Mouse (Mus musculus): ENCODE measurements around the gene Nxn.

Nxn gene

DNA sequence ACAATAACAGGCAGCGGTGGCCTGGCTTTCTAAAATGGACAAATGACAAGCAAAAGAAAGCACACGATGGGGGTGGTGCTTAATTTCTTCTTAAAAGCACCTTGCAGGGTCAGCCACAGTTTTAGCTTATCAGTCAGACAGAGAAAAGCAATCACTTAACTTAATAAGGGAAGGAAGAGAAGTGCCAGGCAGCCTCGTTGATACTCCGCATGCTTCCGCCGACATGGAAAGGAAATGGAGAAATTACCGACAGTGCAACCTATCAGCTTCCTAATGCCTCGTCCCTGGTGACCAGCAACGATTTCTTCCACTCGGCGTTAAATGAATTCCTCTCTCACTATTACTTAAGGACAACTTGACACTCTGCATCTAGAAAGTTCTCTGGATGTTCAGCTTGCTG, 70.9 kb downstream of the Nxn start:
- DNase-seq, result no peak

DNA sequence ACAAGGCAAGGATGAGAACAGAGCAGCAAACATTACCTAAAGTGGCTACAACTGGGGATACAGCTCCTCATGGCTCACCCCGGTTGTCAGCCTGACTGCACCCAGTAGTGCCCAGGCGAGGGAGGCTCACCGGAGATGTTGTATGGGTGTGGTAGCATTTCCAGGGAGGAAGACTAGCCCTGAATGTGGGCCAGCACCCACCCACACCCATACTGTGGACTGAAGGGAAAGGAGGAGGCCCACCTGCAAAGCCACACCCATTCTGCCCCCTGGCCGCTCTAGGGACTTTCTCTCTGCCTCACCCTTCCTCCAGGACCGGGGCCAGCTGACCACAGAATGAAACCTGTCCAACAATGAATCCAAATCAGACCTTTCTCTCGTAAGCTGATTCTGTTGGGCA, 72.3 kb downstream of the Nxn start:
- no peak for DNase-seq

DNA sequence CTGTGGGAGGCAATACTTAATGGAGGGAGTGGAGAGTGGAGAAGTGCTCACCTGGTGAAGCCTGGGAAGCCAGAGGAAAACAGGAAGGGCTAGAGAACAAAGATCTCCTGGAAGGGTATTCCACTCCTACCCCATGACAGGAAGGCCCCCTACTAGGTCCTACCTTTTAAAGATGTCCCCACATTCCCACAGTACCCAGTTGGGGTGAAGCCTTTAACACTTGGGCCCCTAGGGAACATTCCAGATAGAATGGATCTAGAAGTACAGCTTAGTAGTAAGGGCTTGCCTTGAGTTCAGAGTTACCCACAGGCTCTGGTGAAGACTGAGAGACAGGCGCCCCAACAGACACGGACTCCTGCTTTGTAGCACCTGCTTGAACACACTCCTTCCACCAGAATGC, 72.9 kb downstream of the Nxn start:
- no peak for DNase-seq

DNA sequence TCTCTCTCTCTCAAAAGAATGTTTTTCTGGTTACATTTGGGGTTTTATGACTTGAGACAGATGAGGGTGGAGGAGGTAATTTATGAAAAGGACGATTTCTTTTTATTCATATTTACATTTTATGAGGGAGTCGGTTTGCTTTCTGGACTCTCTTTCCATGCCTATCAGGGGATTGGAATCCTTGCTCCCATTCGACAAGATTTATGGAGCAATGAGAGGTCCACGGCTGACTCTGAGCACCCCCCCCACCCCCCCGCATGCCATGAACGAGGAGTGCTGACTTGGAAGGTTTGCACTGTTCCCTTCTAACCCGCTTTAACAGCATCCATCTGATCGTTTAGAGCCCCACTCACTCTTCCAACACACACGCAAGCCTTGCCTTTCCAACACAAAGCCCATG, 74.1 kb downstream of the Nxn start:
- no peak for DNase-seq

DNA sequence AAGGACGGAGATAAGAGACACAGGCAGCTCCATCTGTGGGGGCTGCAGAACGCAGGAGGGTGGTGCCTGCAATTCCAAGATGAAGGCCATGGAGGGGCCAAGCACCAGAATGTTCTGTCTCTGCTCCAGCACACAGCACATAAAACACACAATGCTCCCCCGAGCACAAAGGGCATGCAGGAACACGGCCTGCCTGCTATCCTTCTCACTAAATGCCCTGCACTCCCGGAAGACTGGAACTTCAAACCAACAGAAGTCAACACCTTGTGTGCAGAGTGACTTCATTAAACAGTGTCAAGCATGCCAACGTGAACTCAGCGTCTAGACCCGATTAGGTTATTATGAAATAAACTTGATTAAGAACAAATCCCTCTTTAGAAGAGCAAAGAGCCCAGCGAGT, 74.7 kb downstream of the Nxn start:
- no peak for DNase-seq

DNA sequence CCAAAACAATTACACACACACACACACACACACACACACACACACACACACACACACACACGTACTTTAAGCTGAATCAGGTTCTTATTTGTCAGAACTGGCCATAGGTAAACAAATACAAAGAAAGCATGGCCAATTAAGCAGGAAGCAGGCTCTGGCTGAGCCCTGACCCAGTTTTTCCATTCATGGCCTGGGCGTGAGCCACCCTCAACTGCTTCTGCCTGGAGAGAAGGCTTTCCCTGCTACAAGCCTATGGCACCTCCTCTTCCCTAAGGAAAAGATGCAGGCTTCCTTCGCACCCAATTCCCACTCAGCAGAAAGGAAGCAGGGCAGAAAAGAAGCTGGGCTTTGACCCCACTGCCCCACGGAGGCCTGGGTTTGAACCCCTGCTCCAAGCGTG, 76.0 kb downstream of the Nxn start:
- no peak for DNase-seq

DNA sequence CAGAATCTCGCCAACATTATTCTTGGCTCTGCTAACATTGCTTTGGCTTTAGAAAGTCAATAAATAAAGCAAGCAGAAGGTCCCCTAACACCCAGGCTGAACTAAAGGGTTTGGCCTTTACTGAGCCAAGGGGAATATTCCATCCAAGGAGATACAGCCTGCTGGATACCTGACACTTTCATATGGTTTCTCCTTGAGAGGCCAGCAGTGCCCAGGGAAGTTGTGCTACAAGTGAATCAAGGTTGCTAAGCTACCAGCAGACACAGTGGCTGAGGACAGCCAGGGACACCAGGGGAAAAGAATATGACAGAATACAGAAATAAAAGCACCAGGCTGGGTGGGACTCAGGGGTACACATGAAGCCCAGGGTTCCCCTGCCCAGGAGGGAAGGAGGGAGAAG, 76.9 kb downstream of the Nxn start:
- DNase-seq, result no peak

DNA sequence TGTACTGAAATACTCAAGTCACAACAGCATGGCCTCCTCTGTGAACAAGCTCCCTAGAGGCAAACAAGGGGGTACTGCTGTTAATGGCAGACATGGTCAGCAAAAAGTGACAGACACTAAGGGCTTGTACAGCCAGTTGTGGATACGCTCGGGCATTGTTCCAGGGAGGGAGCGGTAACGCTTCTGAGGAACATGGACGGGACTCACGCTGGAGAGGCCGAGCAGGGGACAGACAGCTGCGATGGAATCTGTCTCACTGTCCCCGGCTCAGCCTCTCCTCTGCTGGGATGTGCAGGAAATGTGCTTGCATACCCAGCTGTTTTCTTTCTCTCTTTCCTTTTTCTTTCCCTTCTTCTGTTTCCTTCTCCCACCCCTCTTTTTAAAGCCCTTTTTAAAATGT, 78.5 kb downstream of the Nxn start:
- DNase-seq, result no peak

DNA sequence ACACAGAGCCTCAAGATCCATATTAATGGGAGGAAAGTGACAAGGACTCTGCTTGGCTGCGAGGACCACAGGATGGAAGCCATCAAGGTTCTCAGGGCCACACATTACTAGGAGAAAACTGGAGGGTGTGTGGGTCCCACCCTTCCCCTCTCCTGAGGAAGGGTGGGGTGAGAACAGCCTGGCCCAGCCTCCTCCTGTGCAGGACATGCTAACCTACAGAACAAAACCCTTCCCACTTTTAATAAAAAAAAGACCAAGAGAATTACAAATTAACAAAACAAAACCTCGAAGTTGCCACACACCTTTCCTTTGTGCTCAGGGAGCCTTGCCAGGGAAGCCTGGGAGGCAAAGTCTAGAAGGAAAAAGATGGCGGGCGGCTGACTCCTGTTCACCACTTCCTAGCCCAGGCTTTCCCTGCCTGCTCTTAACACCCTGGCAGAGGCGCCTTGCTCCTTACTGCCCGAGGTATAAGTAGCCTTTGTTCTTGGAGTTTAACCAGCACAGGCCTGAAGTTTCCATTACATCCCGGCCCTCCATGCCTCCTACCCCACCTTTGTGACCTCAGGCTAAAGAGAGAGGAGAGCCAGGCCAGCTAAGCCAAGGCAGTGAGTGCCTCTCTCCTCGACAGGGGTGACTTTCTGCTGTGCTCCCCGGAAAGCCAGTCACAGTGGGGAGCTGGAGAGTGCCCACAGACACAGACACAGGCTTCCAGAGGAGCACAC, 79.1 kb downstream of the Nxn start:
- no peak for DNase-seq

DNA sequence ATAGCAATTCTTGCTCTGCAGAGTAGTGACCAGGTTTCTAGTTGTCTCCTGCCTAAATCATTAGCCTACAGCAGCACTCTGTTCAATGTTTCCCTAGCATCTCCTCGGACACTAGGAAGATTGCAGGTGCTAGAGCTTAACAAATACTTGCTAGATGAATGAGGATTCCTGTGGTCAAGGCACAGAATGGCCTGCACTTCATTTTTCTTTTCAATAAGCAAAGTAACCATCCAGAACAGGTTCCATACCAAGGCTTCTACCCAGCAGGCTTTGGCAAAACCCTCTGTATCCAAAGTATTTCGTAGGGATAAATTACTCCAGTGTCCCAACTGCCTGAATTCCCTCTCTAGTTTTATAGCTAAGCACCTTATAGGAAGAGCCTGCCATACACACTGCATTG, 81.0 kb downstream of the Nxn start:
- no peak for DNase-seq

DNA sequence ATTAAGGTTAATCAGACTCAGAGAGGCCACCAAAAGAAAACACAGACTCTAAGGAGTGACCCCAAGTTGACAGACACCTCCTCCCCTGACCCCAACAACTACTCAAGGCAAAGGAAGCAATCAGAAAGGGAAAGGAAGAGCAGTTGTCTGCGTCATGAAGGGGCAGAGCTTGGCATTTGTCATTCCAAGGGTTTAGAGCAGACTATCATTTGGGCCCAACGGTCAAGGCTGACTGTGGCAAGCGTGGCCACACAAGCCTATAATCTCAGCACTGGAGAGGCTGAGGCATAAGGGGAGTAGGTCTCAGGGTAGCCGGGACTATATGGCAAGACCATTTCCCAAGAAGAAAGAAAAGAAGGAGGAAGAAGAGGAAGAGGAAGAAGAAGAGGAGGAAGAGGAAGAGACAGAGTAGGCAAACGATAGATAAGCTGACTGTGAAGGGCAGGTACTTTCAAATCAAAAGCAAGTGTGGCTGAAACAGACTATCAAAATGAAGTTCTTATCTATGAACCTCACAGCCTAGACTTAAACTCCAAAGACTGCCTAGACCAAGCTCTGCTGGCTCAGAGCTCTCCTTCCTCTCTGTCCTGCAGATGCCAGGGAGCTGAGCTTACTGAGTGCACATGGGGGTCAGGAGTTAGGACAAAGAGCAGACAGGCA, 83.0 kb downstream of the Nxn start:
- no peak for DNase-seq

DNA sequence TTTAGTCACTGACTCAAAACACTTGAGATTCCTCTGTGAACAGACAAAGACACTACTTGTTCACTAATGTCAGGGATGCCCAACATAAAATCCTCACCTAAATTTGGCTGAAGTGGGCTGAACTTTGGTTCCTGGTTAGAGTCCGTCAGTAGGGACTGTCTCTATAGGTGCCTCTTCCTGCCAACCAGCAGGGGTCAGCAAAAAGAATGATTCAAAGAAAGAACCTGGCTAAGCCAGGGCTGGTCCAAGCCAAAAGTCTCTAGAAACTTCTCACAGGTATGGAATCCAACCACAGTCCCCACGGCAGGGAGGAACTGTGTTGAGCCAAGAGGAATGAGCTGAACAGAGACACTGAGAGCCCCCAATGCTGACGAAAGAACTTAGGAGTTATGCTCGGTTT, 84.2 kb downstream of the Nxn start:
- no peak for DNase-seq

DNA sequence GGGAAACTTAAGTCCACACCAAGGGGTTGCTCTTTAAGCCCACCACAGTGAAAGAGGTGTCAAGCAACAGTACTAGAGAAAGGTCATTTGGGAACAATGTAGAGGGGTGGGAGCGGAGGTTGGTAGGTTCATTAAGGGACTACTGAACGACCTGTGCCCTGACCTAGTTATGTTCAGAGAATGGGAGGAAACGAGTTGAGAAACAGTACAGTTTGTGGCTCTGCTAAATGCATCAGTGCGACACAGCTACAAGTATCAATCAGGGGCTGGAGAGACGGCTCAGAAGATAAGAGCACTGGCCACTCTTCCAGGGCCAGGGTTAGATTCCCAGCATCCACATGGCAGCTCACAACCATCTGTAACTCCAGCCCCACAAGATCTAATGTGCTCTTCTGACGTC, 84.8 kb downstream of the Nxn start:
- no peak for DNase-seq

DNA sequence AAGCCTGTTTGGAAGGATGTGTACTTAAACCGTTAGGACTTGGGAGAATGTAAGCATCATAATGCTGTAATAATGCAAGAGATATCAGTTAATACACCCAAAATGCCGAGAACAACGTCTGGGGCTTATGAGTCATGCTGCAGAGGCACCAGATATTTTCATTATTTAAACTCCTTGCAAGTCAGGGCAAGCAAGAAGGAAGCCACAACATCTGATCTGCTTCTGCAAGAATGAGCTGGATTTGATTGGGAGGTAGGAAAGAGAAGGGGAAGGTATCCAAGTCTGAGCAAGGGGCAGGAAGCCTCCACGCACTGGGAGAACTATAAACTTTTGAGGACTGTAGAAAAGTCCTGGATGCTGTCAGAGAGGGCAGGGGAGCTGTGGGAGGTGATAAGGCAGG, 86.1 kb downstream of the Nxn start:
- DNase-seq, result no peak

DNA sequence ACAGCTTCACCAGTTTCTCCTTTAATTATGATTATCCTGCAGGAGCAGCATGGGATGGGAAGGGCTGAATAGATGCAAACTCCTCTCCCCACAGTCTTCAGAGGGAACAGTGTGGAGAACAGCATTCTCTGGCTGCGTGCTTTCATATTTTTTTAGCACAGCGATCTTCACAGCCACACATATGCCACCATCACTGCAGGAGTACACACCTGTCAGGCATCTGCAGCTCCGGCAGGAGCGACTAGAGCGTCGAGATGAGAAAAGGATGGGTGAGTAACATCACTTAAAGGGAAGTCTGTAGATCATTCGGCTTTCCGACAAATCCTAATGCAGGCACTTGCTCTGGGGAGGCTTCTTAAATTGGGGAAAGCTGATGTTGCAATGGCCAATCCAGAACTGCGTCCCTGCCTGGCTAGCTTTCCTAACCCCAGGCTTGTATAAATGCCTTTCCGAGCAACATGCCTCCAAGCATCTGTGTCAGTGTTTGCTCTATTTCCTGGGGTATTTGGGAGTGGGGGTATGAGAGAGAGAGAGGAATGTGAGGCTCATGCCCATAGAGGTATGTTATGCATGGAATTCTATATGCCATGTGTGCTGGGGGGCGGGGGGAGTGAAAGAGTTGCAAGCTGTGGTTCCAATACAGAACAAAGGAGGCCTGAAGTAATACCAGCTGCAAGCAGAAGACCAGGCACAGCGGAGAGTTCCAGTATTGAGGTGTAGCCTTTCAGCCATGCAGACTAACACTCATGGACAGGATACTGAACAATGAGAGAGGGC, 87.5 kb downstream of the Nxn start:
- no peak for DNase-seq

DNA sequence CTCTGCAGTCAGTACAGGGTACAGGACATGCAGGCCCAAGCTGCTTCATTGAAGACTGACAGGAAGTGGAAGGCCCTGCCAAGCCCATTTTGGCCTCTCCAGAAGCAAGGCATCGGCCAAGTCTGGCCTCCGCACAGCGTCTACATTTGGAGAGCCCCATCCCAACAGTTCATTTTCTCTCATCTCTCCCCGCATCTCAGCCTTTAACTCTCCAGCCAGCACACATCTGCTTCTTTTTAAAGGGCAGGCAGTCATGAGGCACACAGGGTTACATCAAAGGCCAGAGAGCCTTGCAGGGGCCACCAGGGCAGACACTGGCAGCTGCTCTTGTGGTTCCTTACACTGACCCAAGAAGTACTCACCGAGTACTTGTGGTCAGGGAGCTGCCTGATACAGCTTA, 89.1 kb downstream of the Nxn start:
- DNase-seq, result no peak

DNA sequence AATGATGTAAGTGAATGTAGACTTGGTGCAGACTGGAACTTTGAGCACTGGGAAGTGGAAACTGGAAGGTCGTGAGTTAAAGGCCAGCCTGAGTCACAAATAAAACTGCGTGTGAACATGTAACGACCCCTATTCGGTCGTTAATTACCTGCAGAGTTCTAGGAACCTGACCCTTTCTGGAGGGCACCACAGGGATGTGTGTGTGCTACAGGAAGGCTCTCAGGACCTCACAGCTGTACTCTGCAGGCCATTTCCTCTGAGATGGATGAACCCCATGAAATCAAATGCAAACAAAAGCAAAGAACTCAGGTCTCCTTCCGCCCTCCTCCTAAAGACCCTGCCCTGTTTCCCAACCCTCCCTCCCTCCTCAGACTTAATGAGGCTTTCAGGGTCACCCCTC, 89.9 kb downstream of the Nxn start:
- DNase-seq, result no peak

DNA sequence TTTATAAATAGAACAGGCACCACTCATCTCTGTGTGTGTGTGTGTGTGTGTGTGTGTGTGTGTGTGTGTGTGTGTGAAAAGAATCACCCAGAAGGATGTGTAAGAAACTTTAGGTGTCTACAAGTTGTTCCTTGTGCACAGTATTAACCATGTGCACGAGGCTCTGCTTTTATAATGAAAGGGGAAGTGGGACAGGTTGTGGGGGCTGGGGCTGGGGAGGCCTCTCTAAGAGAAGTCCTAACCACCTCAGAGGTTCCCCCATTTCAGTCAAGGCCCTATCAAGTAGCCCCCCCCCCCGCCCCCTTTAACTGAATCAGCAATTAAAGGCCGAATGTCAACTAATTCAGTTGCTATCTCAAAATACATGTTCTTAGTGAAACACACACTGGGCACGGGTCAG, 92.2 kb downstream of the Nxn start:
- DNase-seq, result no peak

DNA sequence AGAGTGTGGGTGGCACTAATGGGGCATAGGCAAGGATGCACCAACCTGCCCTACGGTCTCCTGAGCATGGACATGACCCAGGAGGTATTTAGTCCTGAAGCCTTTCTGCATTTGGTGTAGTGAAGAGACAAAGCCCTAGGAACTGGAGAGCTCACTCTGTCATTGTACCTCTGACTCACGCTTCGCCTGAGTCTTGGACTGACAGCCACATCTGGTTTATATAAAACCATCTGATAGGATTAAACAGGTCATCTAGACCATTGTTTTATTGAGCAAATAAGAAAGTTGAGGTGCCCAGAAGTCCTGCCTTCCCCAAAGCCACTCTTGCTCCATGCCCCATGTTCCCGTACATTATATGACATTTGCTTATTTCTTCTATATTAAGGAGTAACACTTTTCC, 93.4 kb downstream of the Nxn start:
- no peak for DNase-seq

DNA sequence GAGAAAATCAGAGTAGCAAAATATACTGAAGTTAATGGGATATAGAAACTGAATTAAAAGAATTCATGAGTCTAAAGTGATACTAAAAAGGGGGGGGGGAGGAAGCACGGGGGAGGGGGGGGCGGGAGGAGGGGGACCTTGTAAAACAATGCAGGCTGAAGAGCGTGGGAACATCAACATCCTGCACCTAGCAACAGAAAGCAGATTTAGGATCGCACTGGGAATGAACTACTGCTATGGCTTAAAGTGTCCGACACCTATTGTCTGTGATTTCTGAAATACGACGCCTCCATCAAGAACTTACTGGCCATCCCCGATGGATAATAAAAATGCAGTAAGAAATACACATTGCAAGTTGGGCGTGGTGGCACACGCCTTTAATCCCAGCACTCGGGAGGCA, 95.6 kb downstream of the Nxn start:
- no peak for DNase-seq

DNA sequence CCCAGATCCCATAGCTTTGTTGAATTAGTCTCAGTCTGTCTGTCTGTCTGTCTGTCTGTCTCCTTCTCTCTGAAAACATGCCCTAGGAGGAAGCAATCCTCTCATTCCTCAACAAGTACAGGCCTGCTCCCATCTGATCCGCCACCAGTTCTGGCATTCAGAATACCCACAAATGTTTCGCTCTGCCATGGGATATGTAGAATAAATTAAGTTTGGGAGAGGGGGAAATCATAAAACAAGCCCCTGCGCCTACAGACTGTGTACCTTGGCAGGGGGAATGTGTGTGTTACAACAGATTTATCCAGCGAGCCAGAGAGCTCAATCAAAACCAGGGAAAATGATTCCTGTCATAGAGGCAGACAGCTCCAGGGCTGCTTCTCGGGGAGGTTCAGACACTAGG, 98.1 kb downstream of the Nxn start:
- no peak for DNase-seq

DNA sequence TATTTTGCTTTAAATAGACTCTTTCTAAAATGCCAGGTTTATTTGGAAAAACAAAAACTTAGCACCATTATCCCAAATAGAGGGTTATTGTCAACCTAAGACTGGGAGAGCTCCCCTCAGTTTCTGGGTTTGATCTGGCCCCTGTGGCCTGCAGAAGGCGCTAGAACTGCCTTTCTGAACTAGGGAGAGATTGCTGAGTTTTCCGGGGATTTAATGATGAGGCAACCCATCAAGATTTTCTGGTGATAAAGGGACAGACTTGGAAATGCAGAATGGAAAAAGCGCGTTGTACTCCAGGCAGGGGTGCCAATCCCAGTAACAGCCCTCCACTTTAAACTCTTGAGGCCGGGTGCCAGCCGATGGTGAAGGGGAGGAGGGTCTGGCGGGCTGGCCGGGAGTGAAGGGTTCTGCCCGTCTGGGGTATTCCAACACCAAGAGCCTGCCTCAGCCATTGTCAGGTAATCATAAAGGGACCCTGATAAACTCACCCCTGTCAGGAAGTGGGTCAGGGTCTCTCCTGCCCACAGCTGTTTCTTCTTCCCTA, 100.4 kb downstream of the Nxn start:
- no peak for DNase-seq

DNA sequence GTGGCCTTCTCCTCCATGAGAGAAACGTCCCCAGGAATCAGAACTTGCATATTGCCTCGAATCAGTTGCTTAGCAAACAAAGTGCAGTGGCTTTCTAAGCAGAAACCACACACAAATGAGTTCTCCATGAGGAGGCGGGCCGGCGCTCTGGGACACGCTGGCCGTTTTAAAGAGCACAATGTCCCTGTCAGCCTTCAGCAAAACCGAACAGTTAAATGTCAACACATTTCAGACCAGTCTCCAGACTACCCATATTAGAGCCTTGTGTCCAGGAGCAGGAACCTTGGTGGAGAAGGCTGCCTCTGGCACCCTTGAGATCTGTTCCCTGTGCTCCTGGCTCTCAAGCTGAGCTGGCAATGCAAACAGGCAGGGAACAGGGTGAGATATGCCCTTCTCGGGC, 101.7 kb downstream of the Nxn start:
- DNase-seq, result no peak

DNA sequence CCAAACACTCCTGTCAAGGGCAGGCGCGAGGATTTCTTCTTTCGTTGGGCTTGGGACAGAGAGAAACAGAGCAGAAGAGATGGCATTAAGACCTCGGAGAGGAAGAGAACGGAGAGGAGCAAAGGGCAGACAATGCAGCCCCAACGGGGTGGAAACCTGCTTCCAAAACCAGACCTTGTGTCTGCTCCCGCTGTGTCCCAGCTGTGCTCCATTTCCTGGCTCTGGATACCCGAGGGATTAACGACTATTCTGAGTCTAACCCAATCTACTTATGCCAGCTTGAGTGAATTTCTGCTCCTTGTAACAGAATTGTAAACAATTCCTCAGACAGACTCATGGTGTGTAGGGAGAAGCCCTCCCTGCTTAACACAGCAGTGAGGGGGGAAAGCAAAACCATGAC, 104.1 kb downstream of the Nxn start:
- DNase-seq, result no peak
